Mouse (Mus musculus): Measurements from ENCODE around the gene Cstb.

GRCm38 (mm10) chr10:78420929-78421328 is 4.5 kb upstream of the Cstb start:
- no peak for TF ChIP-seq CTCF (IDR thresholded peaks at IDR 0.05; ENCODE audit: low read depth)
- TF ChIP-seq EP300 (optimal IDR thresholded peaks at IDR 0.05), result no peak

All from stomach, postnatal 0 days (tissue).